Mouse (Mus musculus) spleen, postnatal 4 days (tissue): ENCODE results near the gene Mad1l1.

ENCODE experiments used
- DNase-seq, 2 experiments: peaks; one replicate each; pipeline ENCODE4 v3.0.0; 2022; ENCODE audit warnings: low spot score in 2 of 2

Gene Mad1l1

GRCm38 (mm10) chr5:140263754-140264749 lies 57.3 kb downstream of the Mad1l1 start:
- DNase-seq = no peak

DNA sequence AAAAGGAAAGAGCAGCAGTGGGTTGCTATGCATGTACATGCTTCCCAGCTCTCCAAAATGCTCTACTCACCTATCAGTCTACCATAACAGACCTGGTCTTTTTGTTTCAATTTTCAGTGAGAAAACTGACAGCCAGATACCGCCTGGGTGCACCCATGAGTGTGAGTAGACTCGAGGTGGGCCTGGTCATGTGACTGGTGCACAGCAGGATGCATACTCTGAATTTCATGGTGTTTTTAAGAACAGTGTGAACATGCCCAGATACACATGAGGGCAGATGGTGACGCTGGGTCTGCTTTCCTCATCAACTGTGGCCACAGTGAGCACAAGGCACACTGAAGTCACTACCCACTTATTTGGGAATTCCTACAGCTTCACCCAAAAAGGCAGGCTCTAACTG lies 59.0 kb downstream of the Mad1l1 start:
- no peak for DNase-seq

DNA sequence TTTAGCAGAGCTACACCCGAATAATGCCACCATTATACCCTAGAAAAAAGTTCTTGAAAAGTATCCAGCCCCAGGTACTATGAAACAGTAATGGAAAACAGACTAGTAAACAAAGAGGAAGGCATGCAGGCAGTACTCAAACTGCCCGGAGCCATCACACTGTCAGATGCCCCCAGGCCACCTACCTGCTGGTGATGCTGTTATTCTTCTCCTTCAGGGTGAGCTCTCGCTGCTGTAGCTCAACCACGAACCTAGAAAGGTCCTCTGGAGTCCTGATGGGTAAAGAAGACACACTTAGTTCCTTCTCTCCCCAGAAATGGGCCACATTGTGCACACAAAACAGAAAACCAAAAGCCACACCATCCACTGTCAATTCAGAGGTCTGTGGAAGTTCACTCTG lies 60.0 kb downstream of the Mad1l1 start:
- no peak for DNase-seq

DNA sequence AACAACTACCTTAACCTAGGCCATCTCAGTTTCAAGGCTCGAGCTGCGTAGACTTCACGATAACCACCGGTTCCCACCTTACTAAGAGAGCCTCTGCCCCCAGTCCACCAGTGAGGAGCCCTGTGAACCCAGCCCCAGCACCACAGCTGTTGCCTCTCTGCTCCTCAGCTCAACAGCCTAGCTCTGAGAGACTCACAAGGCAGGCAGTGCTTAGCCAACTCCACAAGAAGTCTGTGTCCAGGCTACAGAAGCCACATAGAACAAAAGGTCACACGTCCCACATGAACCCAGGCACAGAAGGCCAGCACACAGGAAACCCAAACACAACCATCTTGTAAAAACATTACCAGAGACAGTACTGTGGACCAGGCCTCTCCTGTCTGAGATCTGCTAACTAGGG lies 62.7 kb downstream of the Mad1l1 start:
- DNase-seq = no peak

DNA sequence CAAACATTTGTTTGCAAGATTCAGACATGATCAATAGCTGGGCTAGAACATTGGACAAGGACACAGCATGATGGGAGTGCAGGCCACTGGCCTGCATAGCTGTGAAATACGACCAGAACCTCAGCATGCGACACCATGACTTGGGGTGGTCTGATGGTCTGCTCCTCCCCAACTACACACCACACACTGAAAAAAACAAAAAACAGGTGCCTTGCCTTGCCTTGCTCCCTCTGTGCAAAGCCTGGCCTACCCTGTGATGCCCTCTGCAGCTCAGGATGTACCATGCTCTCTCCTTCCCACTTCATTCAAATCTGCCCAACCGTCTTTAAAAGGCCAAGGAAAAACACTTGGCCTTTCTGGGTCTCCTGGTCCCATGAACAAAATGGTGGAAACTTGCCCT lies 63.3 kb downstream of the Mad1l1 start:
- no peak for DNase-seq

GRCm38 (mm10) chr5:140257439-140257838 lies 63.9 kb downstream of the Mad1l1 start:
- no peak for DNase-seq

GRCm38 (mm10) chr5:140256685-140257084 lies 64.7 kb downstream of the Mad1l1 start:
- no peak for DNase-seq

DNA sequence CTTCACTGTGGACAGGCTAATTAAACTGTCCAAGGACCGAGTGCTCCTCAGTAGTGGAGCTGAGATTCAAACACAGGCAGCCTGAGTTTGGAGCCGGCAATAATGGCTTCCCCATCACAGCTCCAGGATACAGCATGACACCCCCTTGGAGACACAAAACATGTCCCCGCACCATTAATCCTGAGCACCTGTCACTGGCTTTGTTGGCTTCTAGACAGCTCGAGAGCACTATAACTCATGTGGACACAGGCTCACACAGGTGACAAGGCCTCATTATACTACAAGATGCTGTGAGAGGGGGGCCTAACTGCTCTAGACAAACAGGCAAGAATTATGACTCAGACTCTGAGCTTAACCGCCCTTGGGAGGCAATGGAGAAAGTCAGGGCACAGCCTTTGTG lies 66.1 kb downstream of the Mad1l1 start:
- DNase-seq = no peak

- no peak for DNase-seq
These were observed 66.7 kb downstream of the Mad1l1 start for GRCm38 (mm10) chr5:140254656-140255055.

- DNase-seq = no peak
These were observed 69.4 kb downstream of the Mad1l1 start for GRCm38 (mm10) chr5:140251989-140252388.

- DNase-seq = no peak
These were observed 71.0 kb downstream of the Mad1l1 start for GRCm38 (mm10) chr5:140250370-140250769.

DNA sequence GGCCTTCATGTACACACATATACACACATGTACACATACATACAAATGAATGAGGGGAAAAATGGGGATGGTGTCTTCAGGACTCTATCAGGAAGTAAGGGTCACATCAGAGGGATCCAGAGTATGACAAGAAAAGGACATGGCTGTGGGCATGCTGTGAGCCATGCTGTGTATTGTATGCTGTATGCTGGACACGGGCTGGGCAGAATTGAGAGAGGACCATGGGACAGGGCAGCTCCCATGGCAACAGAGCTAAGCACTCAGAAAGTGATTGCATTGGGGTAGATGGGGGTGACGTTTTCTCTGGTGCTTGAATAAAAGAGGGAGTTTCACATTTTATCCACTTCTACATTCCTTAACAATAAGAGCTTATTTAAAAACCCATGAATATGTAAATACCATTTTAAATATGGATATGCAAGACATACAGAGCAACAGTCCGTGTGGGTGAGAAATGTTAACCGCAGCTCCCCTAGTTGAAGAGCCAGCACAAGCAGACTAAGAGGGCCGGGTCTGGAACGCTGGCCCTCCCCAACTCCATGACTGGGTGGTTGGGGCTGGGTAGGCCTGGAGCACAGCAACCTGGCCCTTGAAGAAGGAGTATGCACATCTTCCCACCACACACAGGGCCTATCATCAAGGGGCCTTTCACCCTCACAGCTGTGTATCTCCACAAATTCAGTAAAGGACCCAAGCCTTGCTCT lies 71.8 kb downstream of the Mad1l1 start:
- no peak for DNase-seq

DNA sequence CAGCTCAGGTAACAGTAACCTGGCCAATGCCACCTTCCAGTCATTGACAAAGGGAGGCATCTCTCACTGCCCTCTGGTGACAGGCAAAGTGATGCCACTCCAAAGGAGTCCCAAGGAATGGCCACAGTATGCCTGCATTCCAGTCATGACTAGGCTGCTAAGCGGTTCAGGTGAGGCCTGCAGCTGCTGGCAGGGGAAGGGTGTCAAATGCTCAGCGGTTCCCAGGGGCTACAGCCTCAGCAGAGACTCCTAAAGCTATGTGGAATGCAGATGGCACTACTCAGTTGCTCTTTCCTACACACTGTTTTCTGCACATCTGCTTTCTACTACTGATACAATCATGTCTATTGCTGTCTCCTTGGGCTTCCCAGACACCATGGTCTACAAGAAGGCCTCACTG lies 73.3 kb downstream of the Mad1l1 start:
- no peak for DNase-seq

GRCm38 (mm10) chr5:140240235-140240634 lies 81.1 kb downstream of the Mad1l1 start:
- no peak for DNase-seq

GRCm38 (mm10) chr5:140238880-140239279 lies 82.5 kb downstream of the Mad1l1 start:
- DNase-seq = no peak

GRCm38 (mm10) chr5:140230818-140231217 lies 90.5 kb downstream of the Mad1l1 start:
- DNase-seq = no peak

- no peak for DNase-seq
These were observed 93.0 kb downstream of the Mad1l1 start for GRCm38 (mm10) chr5:140228306-140228705.

DNA sequence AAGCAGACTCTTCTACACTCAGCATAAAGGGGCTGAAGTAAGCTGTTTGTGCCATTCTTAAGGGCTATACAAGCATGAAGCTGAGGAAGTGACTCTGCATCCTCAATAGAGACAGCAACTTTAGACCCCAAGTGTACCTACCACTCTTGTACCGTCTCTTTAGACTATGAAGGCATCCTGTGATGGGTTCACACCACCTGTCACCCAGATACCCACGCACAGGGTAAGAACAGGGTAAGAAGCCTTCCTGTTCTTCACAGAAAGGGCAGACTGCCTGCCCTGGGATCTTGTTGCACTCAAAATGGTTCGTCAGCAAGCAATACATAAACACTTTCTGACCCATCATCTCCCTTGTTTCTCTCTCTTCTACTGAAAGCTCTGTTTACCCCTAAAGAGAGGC lies 94.5 kb downstream of the Mad1l1 start:
- DNase-seq = no peak

DNA sequence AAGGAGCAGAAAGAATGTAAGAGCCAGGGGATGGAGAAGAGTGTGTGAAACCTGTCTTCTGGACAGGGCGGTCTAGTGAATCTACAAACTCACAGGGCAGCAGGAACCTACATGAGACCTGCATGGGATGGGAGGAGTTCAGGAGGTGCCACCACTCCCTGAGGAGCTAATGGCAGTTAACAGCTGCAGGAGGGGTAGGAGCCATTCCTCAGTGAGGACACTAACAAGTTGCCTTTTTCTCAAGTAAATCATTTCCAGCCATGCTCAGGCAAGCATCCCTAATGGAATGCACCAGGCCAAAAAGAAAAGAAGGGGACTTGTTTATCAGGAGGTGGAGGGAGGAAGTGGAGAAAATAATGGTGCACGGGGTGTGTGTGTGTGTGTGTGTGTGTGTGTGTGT lies 95.5 kb downstream of the Mad1l1 start:
- no peak for DNase-seq

DNA sequence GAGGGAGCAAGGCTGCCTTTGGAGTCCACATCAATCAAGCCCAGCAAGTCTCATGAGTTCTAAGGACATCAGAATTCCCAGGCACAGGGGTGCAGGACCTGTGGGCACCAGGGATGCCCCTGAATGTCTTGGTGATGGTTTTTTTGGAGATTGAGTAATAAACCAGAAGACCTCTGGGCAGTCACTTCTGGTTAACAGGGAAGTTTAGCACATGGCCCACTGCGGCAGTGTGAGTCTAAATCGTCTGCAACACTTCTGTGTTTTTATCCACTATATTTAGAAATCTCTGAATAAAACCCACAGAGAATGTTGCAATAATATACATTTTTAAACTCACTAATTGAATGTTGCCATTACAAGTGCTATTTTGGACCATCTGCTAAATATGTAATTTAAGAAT lies 96.2 kb downstream of the Mad1l1 start:
- no peak for DNase-seq

DNA sequence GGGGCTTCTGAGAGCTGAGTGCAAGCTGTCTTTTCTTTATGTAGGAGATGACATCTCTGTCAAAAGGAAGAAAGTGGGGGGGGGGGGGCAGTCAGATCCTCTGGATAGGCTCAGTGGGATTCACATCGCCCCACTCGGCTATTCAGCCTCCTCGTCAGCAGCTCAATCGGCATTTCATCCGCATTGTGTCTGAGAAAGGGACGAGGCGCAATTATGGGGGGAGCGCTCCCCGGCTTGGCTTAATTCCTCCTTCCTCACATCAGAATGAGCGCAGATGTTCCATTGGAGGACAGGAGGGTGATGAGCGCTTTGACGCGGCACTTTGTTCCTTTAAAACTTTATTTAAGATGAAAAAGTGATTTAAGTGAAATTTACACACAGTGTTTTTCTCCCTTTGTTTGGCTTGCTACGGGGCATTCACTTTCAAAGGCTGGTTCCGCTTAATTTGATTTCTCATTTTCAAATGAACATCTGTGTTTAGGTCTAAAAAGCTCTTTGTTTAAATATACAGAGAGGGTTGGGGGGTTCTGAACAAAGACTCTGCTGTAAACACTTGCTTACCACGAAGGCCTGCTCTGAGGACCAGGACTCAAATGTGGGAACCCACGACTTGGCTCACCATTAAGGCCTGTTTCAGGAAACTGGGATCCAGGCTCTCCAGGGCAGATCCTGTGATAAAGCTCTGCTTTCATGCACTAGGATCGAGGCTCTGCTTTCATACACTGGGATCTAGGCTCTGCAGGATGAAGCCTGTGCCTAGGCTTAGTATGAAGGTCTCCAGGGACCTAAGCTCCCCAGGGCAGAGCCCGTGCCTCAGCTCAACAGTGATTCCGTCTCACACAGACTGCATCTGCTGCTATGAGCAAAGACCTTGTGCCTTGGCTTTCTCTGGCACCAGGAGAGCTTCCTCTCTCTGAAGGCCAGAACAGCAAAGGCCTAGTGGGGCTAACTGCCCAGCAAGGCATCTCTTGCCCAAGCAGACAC lies 98.0 kb downstream of the Mad1l1 start:
- no peak for DNase-seq
